In genomic region chr16:30683986-30684385, GRCm38 (mm10) we compare ENCODE assay signal across 10 mouse cellular contexts.
DNase-seq lines count a peak whose midpoint lies in the region; ATAC-seq lines count a peak whose summit lies in the region.
"Had no signal": no experiment of that assay in that cellular context is flagged by ENCODE, and none has a peak within 500 bp of the region (broad histone marks: within the 10 kb centered on the region; RNA-seq: fewer than 3 reads in every experiment).

No protein-coding gene starts in this region.

- intact Hi-C loops in heart, postnatal 36 days (cut with DNase I): no loop called here

- no peak for ATAC-seq in monocyte, adult 5-6 weeks (replicated peaks; ENCODE audit: insufficient number of reproducible peaks, low FRiP score, low TSS enrichment, poor library complexity, severe bottlenecking)

- DNase-seq in gastrocnemius, adult 18-20 months (ENCODE audit: low spot score): peak; percentile 35
- DNase-seq in gastrocnemius, postnatal 10 days: no peak
- DNase-seq in right cerebral cortex, postnatal 10 days (ENCODE audit: low spot score in 2 of 2): peak; percentile 74 to 81
- no peak for DNase-seq in right cerebral cortex, adult 2 months (ENCODE audit: low spot score in 2 of 2)
- DNase-seq in layer of hippocampus, postnatal 14 days (ENCODE audit: low spot score in 2 of 2): peak; percentile 17 to 68
- no peak for DNase-seq in embryo, embryonic 10 days (ENCODE audit: low spot score)
- DNase-seq in heart, postnatal 36 days: no peak
- DNase-seq: cerebellum, postnatal 36 days; kidney, adult 18-20 months had no signal

Comparison
In these comparisons a context has a peak if more than half of its experiments do, and no peak if none do; other contexts are left out.
1. DNase-seq: peak in gastrocnemius, adult 18-20 months (single experiment), right cerebral cortex, postnatal 10 days (2 of 2) and layer of hippocampus, postnatal 14 days (2 of 2); none in gastrocnemius, postnatal 10 days (single experiment), right cerebral cortex, adult 2 months (0 of 2), embryo, embryonic 10 days (single experiment) and heart, postnatal 36 days (0 of 2).